Mouse (Mus musculus) forebrain, embryonic 14.5 days (tissue): ENCODE results near the gene Gsta3. TPM values are rescaled to one million over a fixed set of nuclear protein-coding genes. Genes with fewer than 3 reads are reported as not detected.
"Not testable (repeated sequence)": the region's sequence is repeated elsewhere in the genome, so short reads cannot be mapped to it uniquely, and the experiment has no call there.

ENCODE experiments used
- ATAC-seq: fragments of 200-750 bp; cut with Nextera tagmentation; 2 replicates; pipeline ENCODE4 v1.8.0; 2017; ENCODE audit warnings: mild to moderate bottlenecking, moderate library complexity
- DNase-seq: peaks from one replicate; pipeline ENCODE4 v3.0.0-alpha.2; 2015; ENCODE audit warnings: low spot score
- H3K27ac ChIP-seq: fragments of 300-500 bp; sonication (generic); 2 replicates; pipeline ENCODE4 v1.5.1; 2014; ENCODE audit warnings: low read depth, mild to moderate bottlenecking, control low read depth, low read length, moderate library complexity
- H3K27me3 ChIP-seq: fragments of 300-500 bp; sonication (generic); replicated peaks from 2 replicates; pipeline ENCODE4 v1.6.1; 2014; ENCODE audit warnings: low read length, control low read depth, mixed read lengths; ENCODE audit not compliant: control insufficient read depth, insufficient read depth
- H3K36me3 ChIP-seq: fragments of 300-500 bp; sonication (generic); 2 replicates; pipeline ENCODE4 v1.6.1; 2014; ENCODE audit warnings: low read length, control low read depth; ENCODE audit not compliant: control insufficient read depth, insufficient read depth
- H3K4me1 ChIP-seq: fragments of 300-500 bp; sonication (generic); 2 replicates; pipeline ENCODE4 v1.6.1; 2014; ENCODE audit warnings: antibody characterized with exemption, low read length, control low read depth; ENCODE audit not compliant: control insufficient read depth, insufficient read depth
- H3K4me2 ChIP-seq: fragments of 300-500 bp; sonication (generic); 2 replicates; pipeline ENCODE4 v1.6.1; 2014; ENCODE audit warnings: mild to moderate bottlenecking, control low read depth, low read length
- H3K4me3 ChIP-seq: fragments of 300-500 bp; sonication (generic); 2 replicates; pipeline ENCODE4 v1.5.1; 2014; ENCODE audit warnings: low read depth, low read length, control low read depth
- H3K9ac ChIP-seq: fragments of 300-500 bp; sonication (generic); 2 replicates; pipeline ENCODE4 v1.6.1; 2014; ENCODE audit warnings: mild to moderate bottlenecking, low read length, control low read depth, moderate library complexity
- H3K9me3 ChIP-seq: fragments of 300-500 bp; sonication (generic); replicated peaks from 2 replicates; pipeline ENCODE4 v1.6.1; 2016; ENCODE audit warnings: low read length, control low read depth, mixed read lengths; ENCODE audit not compliant: control insufficient read depth
- WGBS: fragments of 180-500 bp; shearing (Covaris S2); extraction: QIAGEN DNeasy Blood & Tissue Kit; methylation state at CpG from one replicate; pipeline ENCODE4 v1.1.7; 2014; 5-methylcytosine and 5-hydroxymethylcytosine counted together
- polyA plus RNA-seq: library from polyadenylated mRNA; unstranded; fragments of >200 nt; fragmentation: Nextera tagmentation; extraction: Ambion mirVana; gene quantifications from 2 replicates; pipeline ENCODE4 v1.2.1, GENCODE M21; 2014

Gene Gsta3
- polyA plus RNA-seq, 1 experiment from 2014 or later, result 0.27 TPM

DNA sequence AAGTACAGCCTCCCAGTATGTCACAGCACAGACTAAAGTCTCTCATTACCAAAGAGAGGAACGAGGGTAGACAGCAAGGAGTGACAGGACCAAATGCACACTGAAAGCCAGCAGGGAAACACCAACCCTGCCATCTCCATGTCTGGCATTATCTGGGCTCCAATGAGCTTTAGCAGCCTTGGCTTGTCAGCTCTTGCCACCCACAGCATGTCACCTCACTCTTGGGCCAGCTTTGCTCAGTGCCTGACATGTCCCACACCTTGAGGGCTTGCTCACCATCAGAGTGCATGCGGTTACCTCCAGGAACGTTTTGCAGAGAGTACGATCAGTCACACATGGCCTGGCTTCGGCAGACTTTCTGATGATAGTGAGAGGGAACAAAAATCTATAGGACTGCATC is 35.0 kb downstream of the Gsta3 start:
- whole genome bisulfite sequencing, result 89% methylated on average over 5 of the region's 5 CpGs

DNA sequence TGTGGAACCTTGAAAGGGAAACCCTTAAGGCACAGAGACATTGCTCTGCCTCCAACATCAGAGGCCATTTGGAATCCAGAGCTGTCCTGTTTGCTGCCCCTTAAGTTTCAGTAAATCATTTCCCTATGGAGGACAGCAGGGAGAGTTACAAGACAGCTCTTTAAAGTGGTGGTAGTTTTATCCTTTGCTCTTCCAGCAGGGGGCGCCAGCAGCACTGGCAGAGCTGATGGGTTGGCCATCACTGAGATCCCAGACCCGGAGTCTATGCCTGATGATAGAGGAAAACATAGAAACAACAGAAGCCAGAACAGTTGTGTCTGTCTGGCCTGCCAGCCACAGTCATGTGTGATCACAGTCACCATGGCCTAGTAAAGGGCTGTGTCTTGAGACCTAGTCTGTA is 35.8 kb downstream of the Gsta3 start:
- DNase-seq, H3K4me1 ChIP-seq, H3K36me3 ChIP-seq, H3K4me3 ChIP-seq, H3K27ac ChIP-seq, ATAC-seq, H3K9ac ChIP-seq, H3K27me3 ChIP-seq, H3K9me3 ChIP-seq, H3K4me2 ChIP-seq: not testable (repeated sequence)
- 70% methylated on average over 1 of the region's 2 CpGs for WGBS

More for the DNA sequence above, 35.0 kb downstream of the Gsta3 start:
- H3K27ac ChIP-seq, H3K9ac ChIP-seq, H3K4me1 ChIP-seq, H3K4me2 ChIP-seq, DNase-seq, ATAC-seq, H3K36me3 ChIP-seq, H3K27me3 ChIP-seq, H3K4me3 ChIP-seq, H3K9me3 ChIP-seq: not testable (repeated sequence)

DNA sequence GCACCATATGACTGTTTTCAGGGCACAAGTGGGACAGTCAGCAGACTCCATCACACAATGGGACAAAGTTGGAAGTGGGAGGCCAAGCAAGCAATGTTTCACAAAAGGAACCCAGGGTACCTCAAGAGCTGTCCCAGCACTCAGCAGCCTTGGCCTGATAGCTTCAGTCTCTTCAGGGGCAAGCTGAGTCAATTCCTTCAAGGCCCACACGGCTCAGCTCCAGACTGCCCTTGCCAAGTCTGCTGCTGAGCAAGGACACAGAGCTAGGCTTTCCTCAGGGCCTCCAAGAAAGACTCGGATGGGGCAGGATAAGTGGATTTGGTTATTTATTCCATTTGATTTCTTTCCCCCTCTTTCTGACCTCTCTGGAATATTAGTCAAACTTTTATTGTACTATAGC is 39.9 kb downstream of the Gsta3 start:
- ATAC-seq, result no peak
- Histone ChIP-seq H3K4me2 (no peak overlapping the region), H3K27ac (no peak overlapping the region), H3K27me3 (no peaks in the 10 kb centered on the region), H3K4me3 (no peak overlapping the region), H3K9ac (no peak overlapping the region), H3K36me3 (no peaks in the 10 kb centered on the region), H3K9me3 (no peaks in the 10 kb centered on the region), H3K4me1 (no peaks in the 10 kb centered on the region)
- WGBS, result 85% methylated on average over 2 of the region's 2 CpGs
- DNase-seq, result no peak

DNA sequence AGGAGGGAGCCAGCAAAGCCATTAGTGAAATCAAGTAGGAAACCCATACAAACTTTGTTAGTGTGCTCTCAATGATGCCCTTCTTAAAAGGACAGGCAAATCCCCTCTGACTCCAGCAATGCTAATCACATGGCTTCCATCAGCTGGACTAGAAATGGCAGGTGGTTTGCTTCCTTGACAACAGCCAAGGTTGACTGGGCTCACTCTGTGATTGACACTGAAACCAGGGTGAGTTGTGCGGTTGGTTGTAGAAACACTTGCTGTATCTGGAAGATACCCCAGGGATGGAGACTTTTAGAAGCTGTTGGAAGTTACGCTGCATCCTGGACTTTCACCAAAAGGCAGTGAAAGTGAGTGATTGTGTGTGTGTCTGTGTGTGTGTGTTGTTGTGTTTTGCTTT is 44.3 kb downstream of the Gsta3 start:
- not testable (repeated sequence) for H3K4me2 ChIP-seq, H3K36me3 ChIP-seq, H3K27me3 ChIP-seq, ATAC-seq, DNase-seq, H3K9ac ChIP-seq, H3K4me3 ChIP-seq, H3K27ac ChIP-seq, H3K9me3 ChIP-seq, H3K4me1 ChIP-seq
- WGBS, result 79% methylated on average over 2 of the region's 2 CpGs

DNA sequence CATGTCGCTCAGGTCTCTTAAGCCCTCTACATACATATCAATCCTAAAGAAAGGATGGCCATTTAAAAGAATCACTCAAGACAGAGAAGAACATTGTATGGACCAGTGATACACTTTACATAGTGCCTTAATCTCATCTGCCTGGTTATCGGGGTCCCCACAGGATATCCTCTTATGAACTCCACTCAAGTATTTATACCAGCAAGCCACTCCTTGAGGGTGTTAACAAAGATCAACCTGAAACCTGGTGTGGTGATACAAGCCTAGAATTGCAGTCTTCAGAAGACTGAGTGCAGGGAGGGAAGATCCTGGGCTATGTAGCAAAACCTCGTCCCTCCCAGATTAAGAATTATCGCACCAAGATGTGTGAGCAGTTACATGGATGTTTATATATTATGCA is 51.0 kb downstream of the Gsta3 start:
- H3K27ac ChIP-seq, result no peak overlapping the region
- H3K4me2 ChIP-seq, result no peak overlapping the region
- H3K4me1 ChIP-seq, result no peaks in the 10 kb centered on the region
- no peak overlapping the region for H3K9ac ChIP-seq
- no peak overlapping the region for H3K4me3 ChIP-seq
- ATAC-seq (no peak), DNase-seq (no peak)
- H3K36me3 ChIP-seq, result no peaks in the 10 kb centered on the region
- no peaks in the 10 kb centered on the region for H3K9me3 ChIP-seq
- WGBS, result 94% methylated on average over 4 of the region's 4 CpGs
- H3K27me3 ChIP-seq, result no peaks in the 10 kb centered on the region

DNA sequence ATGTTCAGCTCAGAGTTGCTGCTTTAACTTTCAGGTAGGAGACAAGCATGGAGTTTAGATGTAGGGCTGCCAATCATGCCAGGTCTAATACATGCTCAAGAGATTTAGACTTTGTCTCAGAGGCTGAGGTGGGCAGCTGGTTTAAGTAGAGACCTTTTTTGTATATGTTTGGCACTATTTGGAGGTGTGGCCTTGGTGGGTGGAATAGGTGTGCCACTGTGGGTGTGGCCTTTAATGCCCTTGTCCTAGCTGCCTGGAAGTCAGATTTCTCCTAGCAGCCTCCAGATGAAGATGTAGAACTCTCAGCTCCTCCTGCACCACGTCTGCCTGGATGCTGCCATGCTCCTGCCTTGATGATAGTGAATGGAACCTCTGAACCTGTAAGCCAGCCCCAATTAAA is 52.2 kb downstream of the Gsta3 start:
- no peaks in the 10 kb centered on the region for H3K27me3 ChIP-seq
- H3K4me3 ChIP-seq, result no peak overlapping the region
- H3K36me3 ChIP-seq, result no peaks in the 10 kb centered on the region
- DNase-seq (no peak), ATAC-seq (no peak)
- no peak overlapping the region for H3K4me2 ChIP-seq
- H3K4me1 ChIP-seq, result no peaks in the 10 kb centered on the region
- 64% methylated on average over 1 of the region's 1 CpGs for WGBS
- no peaks in the 10 kb centered on the region for H3K9me3 ChIP-seq
- no peak overlapping the region for H3K27ac ChIP-seq
- no peak overlapping the region for H3K9ac ChIP-seq

DNA sequence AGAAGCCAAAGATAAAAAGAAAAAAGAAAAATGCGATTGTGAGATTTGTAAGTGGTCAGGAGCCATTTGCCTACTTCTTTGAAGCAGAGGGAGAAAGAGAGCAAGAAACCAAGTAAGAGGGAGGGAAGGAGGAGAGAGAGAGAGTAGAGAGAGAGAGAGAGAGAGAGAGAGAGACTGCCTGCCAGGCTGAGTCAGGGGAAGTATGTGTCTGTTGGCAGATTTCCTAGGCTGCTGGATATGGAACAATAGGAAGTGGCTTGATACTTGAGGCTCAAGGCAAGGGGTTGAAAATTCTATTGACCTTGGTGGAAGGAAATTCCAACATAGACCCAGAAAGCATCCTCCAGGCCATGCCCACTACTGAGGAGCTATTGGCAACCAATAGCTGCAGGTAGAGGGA is 55.8 kb downstream of the Gsta3 start:
- no peak for ATAC-seq
- Histone ChIP-seq H3K4me1 (no peaks in the 10 kb centered on the region), H3K27me3 (no peaks in the 10 kb centered on the region), H3K27ac (no peak overlapping the region), H3K9me3 (no peaks in the 10 kb centered on the region), H3K36me3 (no peaks in the 10 kb centered on the region), H3K4me3 (no peak overlapping the region), H3K4me2 (no peak overlapping the region), H3K9ac (no peak overlapping the region)
- 92% methylated on average over 1 of the region's 1 CpGs for WGBS
- no peak for DNase-seq

DNA sequence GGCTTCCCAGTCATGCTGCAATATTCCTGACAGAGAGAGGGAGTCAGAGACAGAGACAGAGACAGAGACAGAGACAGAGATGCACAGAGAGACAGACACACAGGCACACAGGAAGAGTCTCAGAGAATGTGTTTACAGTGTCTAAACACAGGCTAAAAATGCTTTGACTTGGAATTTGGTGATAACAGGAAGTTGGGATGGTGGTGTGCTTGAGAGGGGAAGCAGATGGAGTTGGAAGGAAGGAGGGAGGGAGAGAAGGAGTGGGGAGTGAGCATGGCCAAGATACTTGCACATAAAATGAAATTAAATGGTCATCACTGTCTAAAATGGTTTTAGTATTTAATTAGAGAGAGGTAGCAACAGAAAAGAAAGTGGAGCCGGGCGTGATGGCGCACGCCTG is 57.7 kb downstream of the Gsta3 start:
- Histone ChIP-seq H3K27ac (no peak overlapping the region), H3K4me1 (no peaks in the 10 kb centered on the region), H3K4me2 (no peak overlapping the region), H3K9me3 (no peaks in the 10 kb centered on the region), H3K4me3 (no peak overlapping the region), H3K36me3 (no peaks in the 10 kb centered on the region), H3K9ac (no peak overlapping the region), H3K27me3 (no peaks in the 10 kb centered on the region)
- WGBS, result 99% methylated on average over 4 of the region's 4 CpGs
- DNase-seq (no peak), ATAC-seq (no peak)

DNA sequence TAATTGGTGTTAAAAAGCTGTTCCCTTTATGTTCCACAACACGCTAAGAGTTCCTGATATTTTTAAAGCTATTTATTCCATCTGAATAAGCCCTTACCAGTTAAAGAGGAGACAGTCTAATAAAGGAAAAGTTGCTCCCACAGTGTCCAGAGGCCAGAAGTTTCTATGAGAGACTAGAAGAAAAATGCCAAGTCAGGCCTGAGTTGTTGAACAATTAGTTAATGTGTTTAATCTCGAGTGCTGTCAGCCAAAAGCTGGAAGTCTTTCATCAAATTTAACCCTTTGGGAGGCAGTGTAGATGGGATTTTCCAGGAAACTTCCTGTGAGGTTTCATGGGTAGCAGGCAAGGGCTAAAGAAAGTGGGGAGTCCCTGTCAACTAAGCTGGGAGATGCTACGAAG is 59.4 kb downstream of the Gsta3 start:
- no peaks in the 10 kb centered on the region for H3K27me3 ChIP-seq
- no peak overlapping the region for H3K9ac ChIP-seq
- H3K4me1 ChIP-seq, result no peaks in the 10 kb centered on the region
- no peaks in the 10 kb centered on the region for H3K36me3 ChIP-seq
- DNase-seq, result no peak
- H3K4me3 ChIP-seq, result no peak overlapping the region
- no peak overlapping the region for H3K4me2 ChIP-seq
- H3K9me3 ChIP-seq, result no peaks in the 10 kb centered on the region
- 51% methylated on average over 3 of the region's 3 CpGs for WGBS
- ATAC-seq, result no peak
- H3K27ac ChIP-seq, result no peak overlapping the region

DNA sequence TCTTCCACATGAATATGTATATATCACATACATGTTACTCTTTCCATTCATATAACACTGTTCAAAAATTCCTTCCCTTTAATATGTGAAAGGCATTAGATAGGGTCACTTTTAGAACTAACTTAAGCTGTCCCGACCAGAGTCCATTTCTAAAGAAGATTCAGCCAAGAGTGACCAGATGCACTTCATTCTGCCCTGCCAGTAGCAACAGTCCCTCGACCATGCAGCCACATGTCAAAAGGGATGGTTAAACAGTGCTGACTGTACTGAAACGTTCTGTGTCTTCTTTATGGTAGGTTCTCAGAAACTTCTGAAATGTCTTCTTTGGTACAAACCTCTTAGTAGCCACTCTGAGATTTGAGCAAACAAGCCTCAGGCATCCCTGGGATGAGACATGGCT is 61.3 kb downstream of the Gsta3 start:
- H3K4me2 ChIP-seq, result no peak overlapping the region
- H3K27ac ChIP-seq, result no peak overlapping the region
- no peaks in the 10 kb centered on the region for H3K9me3 ChIP-seq
- WGBS, result 87% methylated on average over 3 of the region's 3 CpGs
- H3K9ac ChIP-seq, result no peak overlapping the region
- DNase-seq (no peak), ATAC-seq (no peak)
- H3K27me3 ChIP-seq, result no peaks in the 10 kb centered on the region
- no peaks in the 10 kb centered on the region for H3K36me3 ChIP-seq
- H3K4me1 ChIP-seq, result no peaks in the 10 kb centered on the region
- H3K4me3 ChIP-seq, result no peak overlapping the region
